Mouse (Mus musculus): ENCODE results near the gene Jagn1. TPM values are rescaled to one million over a fixed set of nuclear protein-coding genes. Genes with fewer than 3 reads are reported as not detected.

Gene Jagn1
- total and polyA plus RNA-seq, 3 experiments: 50.5 to 64.3 (median 50.5) TPM

GRCm38 (mm10) chr6:113473715-113474114, 31.3 kb downstream of the Jagn1 start:
- DNase-seq: no peak

- DNase-seq: no peak
These were observed 35.0 kb downstream of the Jagn1 start for GRCm38 (mm10) chr6:113477353-113477752.

- no peak for DNase-seq
These were observed 36.5 kb downstream of the Jagn1 start for GRCm38 (mm10) chr6:113478906-113479305.

- DNase-seq: peak; percentile 42
These were observed 38.4 kb downstream of the Jagn1 start for GRCm38 (mm10) chr6:113480555-113481373.

GRCm38 (mm10) chr6:113482477-113483099, 40.2 kb downstream of the Jagn1 start:
- DNase-seq: peak; percentile 76

- DNase-seq: peak; percentile 98
These were observed 40.8 kb downstream of the Jagn1 start, which contains the start of gene Creld1 for GRCm38 (mm10) chr6:113483100-113483615. Creld1 (plus strand) TSS chr6:113483297.

GRCm38 (mm10) chr6:113483729-113484128, 41.4 kb downstream of the Jagn1 start:
- peak; percentile 37 for DNase-seq

- peak; percentile 41 for DNase-seq
These were observed 44.8 kb downstream of the Jagn1 start for GRCm38 (mm10) chr6:113487125-113487576.

- no peak for DNase-seq
These were observed 47.0 kb downstream of the Jagn1 start for GRCm38 (mm10) chr6:113489410-113489809.

- no peak for DNase-seq
These were observed 49.9 kb downstream of the Jagn1 start for GRCm38 (mm10) chr6:113492101-113492864.

GRCm38 (mm10) chr6:113494258-113494788, 52.0 kb downstream of the Jagn1 start:
- peak; percentile 88 for DNase-seq

- no peak for DNase-seq
These were observed 52.8 kb downstream of the Jagn1 start for GRCm38 (mm10) chr6:113495071-113495675.

Small RNA genes lying within 50 kb of the gene (microRNA-seq; reads per million reads assigned to microRNA genes)
- 0 reads per million in 2 experiments for gene Gm24387

Other genes starting within 250 kb of the Jagn1 start
- 1 to 10 TPM; 2.3 to 5.4 TPM for gene Lhfpl4, start 247.2 kb upstream of the Jagn1 start, total RNA-seq (2021)
- 3.8 and 5.5 TPM in 2 replicates for gene Lhfpl4, start 247.2 kb upstream of the Jagn1 start, polyA plus RNA-seq (2012; rRNA removed)
- 10 to 100 TPM; 14.8 to 23.8 TPM for gene Mtmr14, start 204.7 kb upstream of the Jagn1 start, total RNA-seq (2021)
- 46.7 and 47.1 TPM in 2 replicates for gene Mtmr14, start 204.7 kb upstream of the Jagn1 start, polyA plus RNA-seq (2012; rRNA removed)
- gene Cpne9, start 160.3 kb upstream of the Jagn1 start, total RNA-seq (2021): 1 to 10 TPM; 2.8 to 3.4 TPM
- gene Cpne9, start 160.3 kb upstream of the Jagn1 start, polyA plus RNA-seq (2012; rRNA removed): 2.2 and 7.4 TPM in 2 replicates
- 10 to 100 TPM; 23.8 to 24.2 TPM for gene Brpf1, start 135.4 kb upstream of the Jagn1 start, total RNA-seq (2021)
- gene Brpf1, start 135.4 kb upstream of the Jagn1 start, polyA plus RNA-seq (2012; rRNA removed): 14.3 and 15.1 TPM in 2 replicates
- gene Ogg1, start 115.6 kb upstream of the Jagn1 start, total RNA-seq (2021): 10 to 100 TPM; 10.5 to 16.4 TPM
- 22.0 and 22.3 TPM in 2 replicates for gene Ogg1, start 115.6 kb upstream of the Jagn1 start, polyA plus RNA-seq (2012; rRNA removed)
- gene Camk1, start 98.6 kb upstream of the Jagn1 start, total RNA-seq (2021): 10 to 100 TPM; 49.0 to 58.3 TPM
- gene Camk1, start 98.6 kb upstream of the Jagn1 start, polyA plus RNA-seq (2012; rRNA removed): 56.7 and 69.9 TPM in 2 replicates
- gene Tada3, start 64.7 kb upstream of the Jagn1 start, total RNA-seq (2021): 10 to 100 TPM; 35.1 to 47.0 TPM
- gene Tada3, start 64.7 kb upstream of the Jagn1 start, polyA plus RNA-seq (2012; rRNA removed): 32.4 and 34.5 TPM in 2 replicates
- 100 to 1,000 TPM; 175 to 211 TPM for gene Arpc4, start 64.5 kb upstream of the Jagn1 start, total RNA-seq (2021)
- gene Arpc4, start 64.5 kb upstream of the Jagn1 start, polyA plus RNA-seq (2012; rRNA removed): 61.0 and 62.3 TPM in 2 replicates
- 1 to 10 TPM; 2.1 to 3.5 TPM for gene Ttll3, start 53.3 kb upstream of the Jagn1 start, total RNA-seq (2021)
- gene Ttll3, start 53.3 kb upstream of the Jagn1 start, polyA plus RNA-seq (2012; rRNA removed): 5.8 and 7.0 TPM in 2 replicates
- gene Rpusd3, start 23.2 kb upstream of the Jagn1 start, total RNA-seq (2021): 1 to 10 TPM; 9.1 to 9.2 TPM
- 65.5 and 102 TPM in 2 replicates for gene Rpusd3, start 23.2 kb upstream of the Jagn1 start, polyA plus RNA-seq (2012; rRNA removed)
- gene Cidec, start 6.8 kb upstream of the Jagn1 start, total RNA-seq (2021): 100 to 1,000 TPM; 354 to 980 TPM
- gene Cidec, start 6.8 kb upstream of the Jagn1 start, polyA plus RNA-seq (2012; rRNA removed): 514 and 896 TPM in 2 replicates
- gene Il17re, start 15.9 kb downstream of the Jagn1 start, total RNA-seq (2021): 1 to 10 TPM; 1.1 to 1.9 TPM
- 4.0 TPM in 2 replicates for gene Il17re, start 15.9 kb downstream of the Jagn1 start, polyA plus RNA-seq (2012; rRNA removed)
- 10 to 100 TPM; 17.0 to 22.0 TPM for gene Il17rc, start 28.9 kb downstream of the Jagn1 start, total RNA-seq (2021)
- gene Il17rc, start 28.9 kb downstream of the Jagn1 start, polyA plus RNA-seq (2012; rRNA removed): 90.8 and 103 TPM in 2 replicates
- gene Creld1, start 40.7 kb downstream of the Jagn1 start, total RNA-seq (2021): 10 to 100 TPM; 44.7 to 58.5 TPM
- gene Creld1, start 40.7 kb downstream of the Jagn1 start, polyA plus RNA-seq (2012; rRNA removed): 30.0 and 31.1 TPM in 2 replicates
- under 1 TPM; 0.09 to 0.21 TPM for gene Prrt3, start 59.4 kb downstream of the Jagn1 start, total RNA-seq (2021)
- 0.32 and 0.33 TPM in 2 replicates for gene Prrt3, start 59.4 kb downstream of the Jagn1 start, polyA plus RNA-seq (2012; rRNA removed)
- 100 to 1,000 TPM in 1 of 2 experiments, 10 to 100 TPM in 1; 99.9 to 116 TPM for gene Emc3, start 89.1 kb downstream of the Jagn1 start, total RNA-seq (2021)
- gene Emc3, start 89.1 kb downstream of the Jagn1 start, polyA plus RNA-seq (2012; rRNA removed): 44.9 and 53.6 TPM in 2 replicates
- gene Fancd2, start 89.1 kb downstream of the Jagn1 start, total RNA-seq (2021): under 1 TPM; 0.41 to 0.72 TPM
- 0.17 and 1.2 TPM in 2 replicates for gene Fancd2, start 89.1 kb downstream of the Jagn1 start, polyA plus RNA-seq (2012; rRNA removed)
- under 1 TPM in 1 of 2 experiments, not detected in 1; 0.21 TPM for gene Fancd2os, start 158.1 kb downstream of the Jagn1 start, total RNA-seq (2021)
- 0.15 TPM in 1 of 2 replicates, not detected in the other for gene Fancd2os, start 158.1 kb downstream of the Jagn1 start, polyA plus RNA-seq (2012; rRNA removed)
- gene Brk1, start 162.2 kb downstream of the Jagn1 start, total RNA-seq (2021): 100 to 1,000 TPM; 181 to 201 TPM
- 113 and 167 TPM in 2 replicates for gene Brk1, start 162.2 kb downstream of the Jagn1 start, polyA plus RNA-seq (2012; rRNA removed)
- gene Vhl, start 181.4 kb downstream of the Jagn1 start, total RNA-seq (2021): 10 to 100 TPM; 22.5 to 26.3 TPM
- gene Vhl, start 181.4 kb downstream of the Jagn1 start, polyA plus RNA-seq (2012; rRNA removed): 16.8 and 21.4 TPM in 2 replicates
- 10 to 100 TPM; 22.4 to 23.6 TPM for gene Irak2, start 195.9 kb downstream of the Jagn1 start, total RNA-seq (2021)
- gene Irak2, start 195.9 kb downstream of the Jagn1 start, polyA plus RNA-seq (2012; rRNA removed): 17.4 and 20.0 TPM in 2 replicates